Mouse (Mus musculus) forebrain, embryonic 14.5 days (tissue): ENCODE results near the gene Prox1. TPM values are rescaled to one million over a fixed set of nuclear protein-coding genes. Genes with fewer than 3 reads are reported as not detected.

Experiments
- ATAC-seq: fragments of 200-750 bp; cut with Nextera tagmentation; 2 replicates; pipeline ENCODE4 v1.8.0; 2017; ENCODE audit warnings: mild to moderate bottlenecking, moderate library complexity
- DNase-seq: peaks from one replicate; pipeline ENCODE4 v3.0.0-alpha.2; 2015; ENCODE audit warnings: low spot score
- H3K27ac ChIP-seq: fragments of 300-500 bp; sonication (generic); 2 replicates; pipeline ENCODE4 v1.5.1; 2014; ENCODE audit warnings: low read depth, mild to moderate bottlenecking, control low read depth, low read length, moderate library complexity
- H3K27me3 ChIP-seq: fragments of 300-500 bp; sonication (generic); replicated peaks from 2 replicates; pipeline ENCODE4 v1.6.1; 2014; ENCODE audit warnings: low read length, control low read depth, mixed read lengths; ENCODE audit not compliant: control insufficient read depth, insufficient read depth
- H3K36me3 ChIP-seq: fragments of 300-500 bp; sonication (generic); 2 replicates; pipeline ENCODE4 v1.6.1; 2014; ENCODE audit warnings: low read length, control low read depth; ENCODE audit not compliant: control insufficient read depth, insufficient read depth
- H3K4me1 ChIP-seq: fragments of 300-500 bp; sonication (generic); 2 replicates; pipeline ENCODE4 v1.6.1; 2014; ENCODE audit warnings: antibody characterized with exemption, low read length, control low read depth; ENCODE audit not compliant: control insufficient read depth, insufficient read depth
- H3K4me2 ChIP-seq: fragments of 300-500 bp; sonication (generic); 2 replicates; pipeline ENCODE4 v1.6.1; 2014; ENCODE audit warnings: mild to moderate bottlenecking, control low read depth, low read length
- H3K4me3 ChIP-seq: fragments of 300-500 bp; sonication (generic); 2 replicates; pipeline ENCODE4 v1.5.1; 2014; ENCODE audit warnings: low read depth, low read length, control low read depth
- H3K9ac ChIP-seq: fragments of 300-500 bp; sonication (generic); 2 replicates; pipeline ENCODE4 v1.6.1; 2014; ENCODE audit warnings: mild to moderate bottlenecking, low read length, control low read depth, moderate library complexity
- H3K9me3 ChIP-seq: fragments of 300-500 bp; sonication (generic); replicated peaks from 2 replicates; pipeline ENCODE4 v1.6.1; 2016; ENCODE audit warnings: low read length, control low read depth, mixed read lengths; ENCODE audit not compliant: control insufficient read depth
- WGBS: fragments of 180-500 bp; shearing (Covaris S2); extraction: QIAGEN DNeasy Blood & Tissue Kit; methylation state at CpG from one replicate; pipeline ENCODE4 v1.1.7; 2014; 5-methylcytosine and 5-hydroxymethylcytosine counted together
- polyA plus RNA-seq: library from polyadenylated mRNA; unstranded; fragments of >200 nt; fragmentation: Nextera tagmentation; extraction: Ambion mirVana; gene quantifications from 2 replicates; pipeline ENCODE4 v1.2.1, GENCODE M21; 2014

The Prox1 gene
- polyA plus RNA-seq, 1 experiment from 2014 or later: 10.2 TPM

DNA sequence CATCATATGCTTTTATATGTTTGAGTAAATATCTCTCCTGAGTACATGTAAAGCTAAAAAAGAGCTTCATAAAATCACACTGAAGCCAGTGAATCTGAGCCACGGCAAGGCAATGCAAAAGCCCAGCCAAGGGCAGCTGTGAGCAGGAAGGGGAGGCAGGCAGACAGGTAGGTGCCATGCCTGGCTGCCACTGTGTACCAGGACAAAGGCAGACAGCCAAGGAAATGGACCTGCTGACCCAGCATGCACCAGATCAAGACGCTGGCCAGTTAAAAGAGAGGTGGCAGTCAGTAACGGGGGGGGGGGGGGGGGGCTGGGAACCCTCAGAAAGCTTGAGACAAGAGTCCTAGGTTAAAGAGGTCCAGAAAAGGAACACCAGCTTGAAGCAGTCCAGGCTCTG lies 6.4 kb upstream of the Prox1 start:
- Histone ChIP-seq H3K9ac (no peak overlapping the region), H3K4me1 (peaks cover 12% of the 10 kb centered on the region), H3K36me3 (no peaks in the 10 kb centered on the region), H3K4me3 (no peak overlapping the region), H3K9me3 (no peaks in the 10 kb centered on the region), H3K4me2 (no peak overlapping the region), H3K27me3 (peaks cover 36% of the 10 kb centered on the region), H3K27ac (no peak overlapping the region)
- ATAC-seq: no peak
- 18% methylated on average over 2 of the region's 3 CpGs for WGBS
- no peak for DNase-seq

DNA sequence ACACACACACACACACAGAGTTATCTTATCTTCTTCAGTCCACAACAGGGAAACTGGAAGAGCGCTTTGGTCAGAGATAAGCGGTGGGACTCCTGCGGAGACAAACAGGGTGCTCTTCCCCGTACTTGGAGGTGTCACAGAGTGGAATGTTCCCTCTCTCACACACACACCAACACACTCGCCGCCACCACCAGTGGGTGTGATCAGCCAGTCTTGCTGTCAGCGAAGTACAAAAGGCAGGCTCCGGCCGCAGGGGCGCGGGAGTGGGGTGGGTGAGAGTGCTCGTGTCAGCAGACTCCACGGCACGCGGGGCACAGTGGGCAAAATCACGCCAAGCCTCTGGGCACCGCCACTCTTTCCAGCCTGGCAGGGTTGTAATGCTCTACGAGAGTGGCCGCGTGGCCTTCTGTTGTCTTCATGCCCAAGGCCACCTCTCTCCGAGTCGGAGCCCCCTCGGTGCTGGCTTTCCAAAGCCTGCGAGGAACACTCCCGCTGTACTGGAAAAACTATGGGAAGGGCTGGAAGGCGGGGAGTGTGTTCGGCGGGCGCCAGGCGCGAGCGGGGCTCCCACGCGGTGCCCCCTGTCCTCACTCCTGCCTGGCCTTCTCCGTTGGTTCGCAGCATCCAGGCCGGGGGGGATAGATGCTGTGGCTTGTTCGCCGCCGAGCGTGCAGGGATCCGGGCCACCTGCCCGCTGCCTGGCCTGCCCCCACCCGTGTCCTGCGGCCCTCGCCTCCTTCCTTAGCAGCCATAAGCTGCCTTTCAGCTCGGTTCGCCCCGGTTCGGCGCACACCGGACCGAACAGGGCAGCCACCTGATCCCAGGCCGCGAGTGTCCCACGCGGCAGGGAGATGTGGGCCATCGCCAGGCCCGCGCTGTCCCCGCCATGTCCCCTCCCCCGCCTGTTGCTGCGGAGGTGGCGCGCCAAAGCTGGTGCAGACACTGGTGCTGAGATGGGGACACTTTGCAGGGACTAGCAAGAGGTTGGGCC lies 4.5 kb upstream of the Prox1 start:
- Histone ChIP-seq H3K27me3 (peaks cover 43% of the 10 kb centered on the region), H3K4me3 (peak overlapping the region; percentile 34), H3K4me2 (peak overlapping the region; percentile 74), H3K9me3 (no peaks in the 10 kb centered on the region), H3K36me3 (no peaks in the 10 kb centered on the region), H3K9ac (peak overlapping the region; percentile 60), H3K4me1 (peaks cover 14% of the 10 kb centered on the region), H3K27ac (no peak overlapping the region)
- 0 out of 2 replicates have a peak, but pooled peaks have one; percentile 3 for ATAC-seq
- 3% methylated on average over 61 of the region's 65 CpGs for WGBS
- no peak for DNase-seq

DNA sequence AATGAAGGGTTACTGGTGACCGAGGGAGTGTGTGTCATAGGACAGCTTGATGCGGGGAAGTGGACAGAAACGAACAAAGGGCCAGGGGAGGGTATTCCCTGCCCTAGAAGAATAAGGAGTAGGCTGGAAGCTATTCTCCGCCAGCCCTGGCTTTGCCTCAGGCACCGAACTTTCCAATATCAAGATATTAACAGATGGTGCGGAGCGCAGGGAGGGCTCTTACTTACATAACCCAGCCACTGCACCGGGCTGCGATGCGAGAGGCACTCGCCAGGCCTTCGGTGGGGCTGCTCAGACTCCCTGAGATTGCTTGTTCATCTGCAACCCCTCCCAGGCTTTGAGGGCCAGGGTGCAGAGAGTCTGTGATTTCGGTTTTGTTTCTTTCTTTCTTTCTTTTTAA lies 3.7 kb upstream of the Prox1 start:
- ATAC-seq (no peak), DNase-seq (peak; percentile 73)
- no peak overlapping the region for H3K9ac ChIP-seq
- peaks cover 43% of the 10 kb centered on the region for H3K27me3 ChIP-seq
- 0 out of 2 replicates have a peak overlapping the region, but pooled peaks have one; percentile 34 for H3K4me3 ChIP-seq
- H3K4me1 ChIP-seq: peaks cover 14% of the 10 kb centered on the region
- 4% methylated on average over 13 of the region's 13 CpGs for WGBS
- no peaks in the 10 kb centered on the region for H3K9me3 ChIP-seq
- no peaks in the 10 kb centered on the region for H3K36me3 ChIP-seq
- peak overlapping the region; percentile 74; the same call in 1 of the 2 replicates for H3K4me2 ChIP-seq
- no peak overlapping the region for H3K27ac ChIP-seq

DNA sequence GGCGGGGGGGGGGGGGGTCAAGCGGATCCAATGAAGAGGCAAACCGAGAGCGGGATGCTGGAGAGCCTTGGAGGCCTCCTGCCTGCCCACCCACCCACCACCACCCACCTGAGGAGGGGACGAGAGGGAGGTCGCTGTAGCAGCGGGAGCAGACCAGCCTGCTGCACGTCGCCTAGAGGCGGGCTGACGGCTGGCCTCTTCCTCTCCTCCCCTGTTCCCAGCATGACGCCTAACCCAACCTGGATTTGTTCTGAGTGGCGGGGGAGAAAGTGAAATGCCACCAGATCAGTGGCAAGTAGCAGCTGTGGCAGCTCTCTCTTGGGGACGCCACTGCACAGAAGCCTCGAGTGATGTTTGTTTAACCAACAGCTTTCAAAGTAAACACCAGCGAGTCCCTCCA lies 3.1 kb upstream of the Prox1 start:
- Histone ChIP-seq H3K4me1 (peaks cover 14% of the 10 kb centered on the region), H3K36me3 (no peaks in the 10 kb centered on the region), H3K9me3 (no peaks in the 10 kb centered on the region), H3K9ac (no peak overlapping the region), H3K4me3 (no peak overlapping the region), H3K4me2 (no peak overlapping the region), H3K27ac (no peak overlapping the region), H3K27me3 (peaks cover 43% of the 10 kb centered on the region)
- under 1% methylated on average over 16 of the region's 16 CpGs for WGBS
- ATAC-seq (no peak), DNase-seq (no peak)

DNA sequence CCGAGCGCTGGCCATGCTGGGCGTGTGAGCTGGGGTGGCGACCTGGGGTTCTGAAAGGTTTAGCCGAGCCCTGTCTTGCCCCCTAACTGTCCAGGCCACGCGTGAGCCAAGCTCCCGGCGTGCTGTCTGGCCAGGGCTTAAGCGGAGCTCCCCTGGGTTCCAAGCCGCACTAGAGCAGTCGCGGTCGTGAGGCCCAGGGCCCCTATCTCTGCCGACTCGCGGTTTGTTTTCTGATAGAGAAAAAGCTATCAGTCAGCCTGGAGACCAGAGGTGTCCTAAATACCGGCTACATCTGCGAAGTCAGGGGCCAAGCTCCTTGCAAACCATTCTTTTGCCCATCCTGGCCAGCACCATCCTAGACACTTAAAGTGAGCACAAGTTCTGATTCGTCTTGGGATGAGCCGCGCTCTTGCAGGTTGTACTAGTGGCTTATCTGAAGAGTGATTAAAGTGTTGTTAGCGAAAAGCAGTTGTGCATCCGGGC lies 2.5 kb upstream of the Prox1 start:
- DNase-seq (no peak), ATAC-seq (no peak)
- no peak overlapping the region; the same call in 1 of the 2 replicates for H3K9ac ChIP-seq
- peaks cover 43% of the 10 kb centered on the region for H3K27me3 ChIP-seq
- no peak overlapping the region for H3K27ac ChIP-seq
- WGBS: 2% methylated on average over 24 of the region's 24 CpGs
- H3K4me2 ChIP-seq: peak overlapping the region; percentile 29
- no peaks in the 10 kb centered on the region for H3K9me3 ChIP-seq
- H3K4me3 ChIP-seq: peak overlapping the region; percentile 9; the same call in 1 of the 2 replicates
- H3K36me3 ChIP-seq: no peaks in the 10 kb centered on the region
- peaks cover 14% of the 10 kb centered on the region for H3K4me1 ChIP-seq

DNA sequence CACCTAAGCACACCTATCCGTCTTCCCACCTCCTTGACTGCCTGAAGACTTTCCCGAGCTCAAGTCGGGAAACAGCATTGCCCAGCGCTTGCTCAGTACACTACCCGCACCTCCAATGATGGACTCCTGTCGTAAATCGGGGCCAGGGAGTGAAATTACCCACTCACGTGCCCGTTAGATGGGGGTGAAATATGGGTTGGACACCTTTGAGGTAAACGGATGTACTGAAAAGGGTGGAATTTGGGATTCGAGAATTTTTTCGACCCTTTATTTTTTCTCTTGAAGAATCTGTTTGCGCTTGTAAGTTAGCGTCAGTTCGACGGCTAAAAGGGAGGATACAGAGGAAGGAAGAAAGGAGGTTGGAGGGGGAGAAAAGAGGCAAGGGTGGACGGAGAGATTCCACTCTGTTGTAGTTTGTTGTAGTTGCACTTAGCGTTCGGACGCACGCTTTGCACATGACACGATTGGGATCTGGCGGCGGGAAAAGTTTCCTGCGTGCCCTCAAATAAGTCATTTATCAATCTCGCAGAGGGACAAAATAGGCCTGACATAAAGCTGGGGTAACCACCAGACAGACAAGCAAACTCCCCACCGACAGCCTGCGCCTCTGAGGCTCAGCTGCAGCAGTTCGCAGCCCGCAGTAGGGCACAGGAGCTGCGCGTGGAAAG lies 1.9 kb upstream of the Prox1 start:
- H3K4me1 ChIP-seq: peaks cover 14% of the 10 kb centered on the region
- H3K36me3 ChIP-seq: no peaks in the 10 kb centered on the region
- DNase-seq: no peak
- H3K27me3 ChIP-seq: peaks cover 43% of the 10 kb centered on the region
- 3% methylated on average over 32 of the region's 32 CpGs for WGBS
- ATAC-seq: no peak
- H3K9me3 ChIP-seq: no peaks in the 10 kb centered on the region
- no peak overlapping the region; the same call in 1 of the 2 replicates for H3K9ac ChIP-seq
- no peak overlapping the region for H3K27ac ChIP-seq
- H3K4me2 ChIP-seq: peak overlapping the region; percentile 29
- H3K4me3 ChIP-seq: peak overlapping the region; percentile 9; the same call in 1 of the 2 replicates

DNA sequence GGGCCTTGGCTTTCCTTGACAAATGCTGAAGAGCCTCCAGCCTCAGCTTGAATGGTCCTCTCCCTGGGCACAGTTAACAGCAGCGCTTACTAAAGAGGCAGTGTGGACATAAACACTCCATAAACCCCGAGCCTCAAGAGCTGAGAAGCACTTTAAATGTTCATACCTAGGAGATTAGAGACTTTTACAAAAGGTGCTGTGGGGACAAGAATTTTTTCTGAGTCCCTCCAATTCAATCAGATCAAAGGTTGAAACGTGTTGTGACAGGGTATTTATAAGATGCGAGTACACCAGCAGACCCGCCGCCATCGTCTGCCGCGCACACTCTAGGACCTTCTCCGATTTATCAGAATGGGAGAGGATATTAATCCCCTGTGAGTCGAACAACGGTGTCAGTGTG lies 1.2 kb upstream of the Prox1 start:
- Histone ChIP-seq H3K36me3 (no peaks in the 10 kb centered on the region), H3K4me3 (peak overlapping the region; percentile 58), H3K9me3 (no peaks in the 10 kb centered on the region)

DNA sequence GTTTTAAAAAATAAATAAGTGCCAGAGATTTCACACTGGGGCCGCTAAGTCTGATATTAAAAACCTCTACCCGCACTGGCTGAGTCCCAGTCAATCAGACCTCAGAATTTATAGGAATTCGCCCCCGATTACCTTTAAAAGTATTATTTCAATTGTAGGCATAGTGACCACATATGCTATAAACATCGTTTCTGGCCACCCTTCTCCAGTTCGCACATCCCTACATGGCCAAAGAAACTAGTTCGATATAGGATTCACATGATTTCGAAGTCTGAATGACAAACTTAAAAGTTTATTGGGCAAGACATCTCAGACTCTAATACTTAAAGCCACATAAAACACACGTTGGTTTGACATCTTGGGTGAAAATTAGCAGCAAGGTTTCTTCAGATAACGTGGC lies 827 bp upstream of the Prox1 start:
- no peak for DNase-seq

More for the DNA sequence above, 1.2 kb upstream of the Prox1 start:
- ATAC-seq (no peak), DNase-seq (no peak)
- WGBS: 2% methylated on average over 12 of the region's 12 CpGs
- H3K4me1 ChIP-seq: peaks cover 14% of the 10 kb centered on the region
- no peak overlapping the region for H3K9ac ChIP-seq
- H3K27ac ChIP-seq: no peak overlapping the region
- H3K27me3 ChIP-seq: peaks cover 41% of the 10 kb centered on the region
- peak overlapping the region; percentile 88 for H3K4me2 ChIP-seq

More for the DNA sequence above, 827 bp upstream of the Prox1 start:
- Histone ChIP-seq H3K4me2 (peak overlapping the region; percentile 88), H3K4me3 (peak overlapping the region; percentile 58), H3K36me3 (no peaks in the 10 kb centered on the region), H3K27me3 (peaks cover 37% of the 10 kb centered on the region), H3K9me3 (no peaks in the 10 kb centered on the region), H3K4me1 (peaks cover 14% of the 10 kb centered on the region), H3K27ac (no peak overlapping the region), H3K9ac (peak overlapping the region; percentile 80; the same call in 1 of the 2 replicates)
- ATAC-seq: no peak
- WGBS: 6% methylated on average over 10 of the region's 10 CpGs
